Mouse (Mus musculus): ENCODE measurements at regions not wholly inside any gene's neighbourhood (a gene's known extent, or its start where the extent isn't known, plus 50 kb on each side); places are given as distances from the start of the nearest gene placed in this dataset.

GRCm38 (mm10) chr8:46394750-46395149 lies 76.1 kb upstream of the Acsl1 start:
- TF ChIP-seq ZNF384 (IDR thresholded peaks at IDR 0.05; ENCODE audit: low read depth, low read length): no peak
- TF ChIP-seq CHD2 (IDR thresholded peaks at IDR 0.05; ENCODE audit: low read depth, low read length): no peak
- no peak for TF ChIP-seq MAFK (IDR thresholded peaks at IDR 0.05; ENCODE audit: insufficient read depth, low read depth, low read length)

All from ES-E14 (cell line).